Mouse (Mus musculus) gastrocnemius, adult 2 months (tissue): ENCODE measurements around the gene Vti1a. TPM values are rescaled to one million over a fixed set of nuclear protein-coding genes. Genes with fewer than 3 reads are reported as not detected.

Experiments used
- DNase-seq: peaks from one replicate; pipeline ENCODE4 v3.0.0; 2022
- H3K27ac ChIP-seq: fragments of 200-600 bp; 2 replicates; pipeline ENCODE4 v1.8.1; 2022; ENCODE audit warnings: mild to moderate bottlenecking
- H3K4me3 ChIP-seq: fragments of 200-600 bp; 2 replicates; pipeline ENCODE4 v1.8.1; 2022; ENCODE audit warnings: mild to moderate bottlenecking, moderate library complexity
- CTCF ChIP-seq: fragments of 200-600 bp; IDR thresholded peaks from 2 replicates; pipeline ENCODE4 v1.8.1; 2022; ENCODE audit warnings: antibody characterized with exemption, mild to moderate bottlenecking, moderate library complexity
- intact Hi-C: fragments of 180-260 bp; cut with DNase I; formaldehyde crosslinking; loops from one replicate; pipeline ENCODE4 v1.15.1; 2025
- total RNA-seq, 2 experiments: library from RNA; stranded (reverse); gene quantifications; 2 replicates each; pipeline ENCODE4 v1.2.3; 2021

Gene Vti1a
- total RNA-seq, 2 experiments from 2014 or later = 18.9 to 20.3 TPM

DNA sequence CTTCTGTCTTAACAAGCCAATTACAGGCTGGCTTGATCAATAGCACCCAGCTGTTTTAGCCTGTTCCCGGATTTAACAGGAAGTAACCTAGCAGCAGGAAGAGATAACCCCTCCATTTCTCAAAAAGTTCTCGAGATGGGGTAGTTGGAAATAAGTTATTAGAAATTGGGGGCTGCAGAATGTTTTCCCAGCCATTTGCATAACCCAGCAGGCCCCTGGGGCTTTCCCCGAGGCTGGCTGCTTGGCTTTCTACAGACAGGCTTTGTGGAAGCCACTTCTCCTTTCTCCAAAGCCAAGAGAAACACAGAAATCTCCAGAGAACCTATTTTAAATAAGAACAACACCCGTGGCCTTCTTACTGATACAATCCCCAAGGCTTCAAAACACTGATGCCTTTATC is 22.9 kb upstream of the Vti1a start:
- intact Hi-C loops = no loop called here
- Histone ChIP-seq H3K27ac (no peak overlapping the region), H3K4me3 (no peak overlapping the region)
- no peak for TF ChIP-seq CTCF
- DNase-seq = no peak

GRCm38 (mm10) chr19:55295075-55295474 is 21.0 kb upstream of the Vti1a start:
- TF ChIP-seq CTCF = no peak
- Histone ChIP-seq H3K4me3 (no peak overlapping the region), H3K27ac (no peak overlapping the region)
- intact Hi-C loops = no loop called here
- no peak for DNase-seq

GRCm38 (mm10) chr19:55295556-55295955 is 20.5 kb upstream of the Vti1a start:
- intact Hi-C loops = no loop called here
- DNase-seq = no peak
- Histone ChIP-seq H3K4me3 (no peak overlapping the region), H3K27ac (no peak overlapping the region)
- no peak for TF ChIP-seq CTCF

DNA sequence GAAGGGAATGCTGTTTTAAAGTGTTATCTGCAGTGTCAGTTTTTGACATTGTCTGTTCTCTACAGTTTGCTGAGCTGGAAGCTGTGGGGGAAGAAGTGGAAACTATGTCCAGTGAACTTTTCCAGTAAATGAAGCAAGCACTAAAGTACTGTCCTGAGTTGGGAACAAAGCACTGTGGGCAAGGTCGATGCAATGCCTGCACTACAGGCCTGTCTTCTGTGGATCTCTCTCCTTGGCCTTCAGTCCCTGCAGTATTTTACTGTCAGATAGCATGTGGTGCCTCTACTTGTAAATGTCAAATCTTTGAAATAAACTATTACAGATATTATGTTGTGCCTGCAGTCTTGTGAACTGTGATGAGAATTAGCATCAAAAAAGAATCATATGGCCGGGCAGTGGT is 19.8 kb upstream of the Vti1a start:
- intact Hi-C loops = no loop called here
- H3K4me3 ChIP-seq = no peak overlapping the region
- no peak for TF ChIP-seq CTCF
- no peak overlapping the region for H3K27ac ChIP-seq
- DNase-seq = no peak

GRCm38 (mm10) chr19:55297489-55297888 is 18.6 kb upstream of the Vti1a start:
- TF ChIP-seq CTCF = no peak
- DNase-seq = no peak
- Histone ChIP-seq H3K4me3 (no peak overlapping the region), H3K27ac (no peak overlapping the region)
- intact Hi-C loops = no loop called here

DNA sequence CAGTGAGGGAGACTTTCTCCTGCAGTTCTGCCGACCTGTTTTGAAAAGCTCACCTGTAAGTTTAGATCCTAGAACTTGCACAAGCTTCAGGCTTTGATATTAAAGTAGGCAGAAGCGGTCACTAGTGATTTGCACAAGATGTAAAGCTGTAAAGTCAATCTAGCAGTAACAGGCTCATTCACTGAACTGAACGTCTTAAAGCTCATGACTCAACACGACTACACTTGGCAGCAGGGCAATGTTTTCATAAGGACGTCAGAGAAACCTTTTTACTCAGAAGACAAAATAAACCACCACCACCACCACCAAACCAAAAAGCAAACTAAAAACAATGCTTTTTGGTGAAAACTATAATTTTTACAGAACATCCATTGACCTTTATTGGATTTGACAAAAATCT is 18.1 kb upstream of the Vti1a start:
- no peak for TF ChIP-seq CTCF
- DNase-seq = no peak
- intact Hi-C loops = no loop called here
- Histone ChIP-seq H3K4me3 (no peak overlapping the region), H3K27ac (no peak overlapping the region)

DNA sequence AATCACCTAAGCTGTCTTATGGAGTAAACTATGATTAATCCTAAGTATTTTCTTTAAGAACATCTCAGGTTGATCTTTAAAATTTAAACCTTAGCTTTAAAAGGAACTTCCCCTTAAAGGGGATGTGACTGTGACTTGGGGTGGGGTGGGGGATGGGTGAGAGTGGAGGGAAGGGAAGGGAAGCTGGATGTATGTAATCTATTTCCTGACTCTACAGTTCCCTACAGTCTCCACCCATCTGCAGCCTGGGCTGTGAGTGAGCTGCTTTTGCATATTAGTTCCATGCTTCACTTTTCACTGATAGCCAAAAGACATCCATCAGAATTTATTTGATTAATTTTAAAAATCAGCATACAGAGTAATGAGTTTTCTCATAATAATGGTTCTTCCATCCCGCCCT is 16.7 kb upstream of the Vti1a start:
- Histone ChIP-seq H3K4me3 (no peak overlapping the region), H3K27ac (no peak overlapping the region)
- DNase-seq = no peak
- TF ChIP-seq CTCF = no peak
- intact Hi-C loops = no loop called here

DNA sequence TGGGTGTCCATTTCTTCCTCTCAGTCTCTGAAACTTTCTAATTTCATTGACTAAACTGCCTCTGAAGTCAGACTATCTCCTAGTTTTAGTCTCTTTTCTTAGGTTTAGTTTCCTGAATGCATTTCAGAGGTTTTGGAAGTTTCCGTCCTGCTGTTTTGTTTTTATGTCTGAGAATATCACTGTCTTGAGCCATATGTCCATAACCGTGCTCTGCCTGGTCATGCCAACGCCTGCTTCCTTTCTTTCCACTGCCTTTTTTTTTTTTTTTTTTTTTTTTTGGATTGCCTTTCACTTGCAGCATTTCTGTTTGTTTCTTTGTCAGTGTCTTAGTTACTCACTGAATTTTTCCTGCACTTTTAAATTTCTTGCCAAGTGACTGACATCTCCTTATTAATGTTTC is 15.6 kb upstream of the Vti1a start:
- no peak for DNase-seq
- intact Hi-C loops = loop anchor here (10.0 kb wide), 1 partner anchor 206 kb away; no protein-coding TSS in a partner anchor

DNA sequence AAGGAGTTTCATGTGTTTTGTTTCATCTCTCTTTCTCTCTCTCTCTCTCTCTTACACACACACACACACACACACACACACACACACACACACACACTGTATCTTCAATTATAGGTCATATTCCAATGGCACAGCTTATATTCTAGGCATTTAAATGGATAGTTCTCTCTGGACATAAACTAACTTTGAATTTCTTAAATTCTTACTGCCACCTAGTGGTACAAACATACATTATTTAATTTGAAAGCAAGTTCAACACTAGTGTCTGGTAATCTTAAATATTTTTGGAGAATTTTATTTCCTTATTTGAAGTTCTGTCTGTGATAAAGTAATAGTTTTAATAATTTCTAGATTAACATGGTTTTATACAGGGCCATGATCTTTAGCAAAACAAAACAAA is 11.1 kb upstream of the Vti1a start:
- DNase-seq = no peak
- intact Hi-C loops = loop anchor here (2.0 to 10.0 kb wide), 2 partner anchors 86 to 210 kb away; no protein-coding TSS in a partner anchor
- H3K27ac ChIP-seq = no peak overlapping the region
- no peak overlapping the region for H3K4me3 ChIP-seq
- TF ChIP-seq CTCF = peak; percentile 63

More for the DNA sequence above, 15.6 kb upstream of the Vti1a start:
- Histone ChIP-seq H3K27ac (no peak overlapping the region), H3K4me3 (no peak overlapping the region)
- no peak for TF ChIP-seq CTCF

DNA sequence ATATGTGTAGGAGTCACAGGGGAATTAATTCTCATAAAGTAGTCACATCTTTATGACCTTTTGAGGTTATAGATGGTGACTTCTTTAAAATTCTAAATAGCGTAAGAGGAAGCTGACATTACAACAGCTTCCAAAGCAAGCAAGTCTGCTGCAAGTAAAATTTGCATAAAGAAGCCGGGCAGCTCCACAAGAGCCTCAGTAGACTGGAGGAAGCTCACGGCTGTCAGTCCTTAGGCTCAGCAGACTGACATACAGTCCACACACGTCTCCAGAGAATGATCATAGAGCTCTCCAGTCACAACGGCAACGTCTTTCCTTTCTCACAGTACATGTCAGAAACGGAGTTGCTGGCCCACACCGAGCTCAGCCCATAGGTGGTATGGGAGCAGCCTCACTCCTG is 4.2 kb upstream of the Vti1a start:
- Histone ChIP-seq H3K4me3 (no peak overlapping the region), H3K27ac (no peak overlapping the region)
- TF ChIP-seq CTCF = no peak
- no peak for DNase-seq
- intact Hi-C loops = loop anchor here (10.0 kb wide), 1 partner anchor 237 kb away; no protein-coding TSS in a partner anchor

- no peak for TF ChIP-seq CTCF
- no peak for DNase-seq
- Histone ChIP-seq H3K27ac (no peak overlapping the region), H3K4me3 (no peak overlapping the region)
- intact Hi-C loops = loop anchor here (10.0 kb wide), 1 partner anchor 239 kb away; no protein-coding TSS in a partner anchor
Observed at GRCm38 (mm10) chr19:55313649-55314048, 2.4 kb upstream of the Vti1a start.

- TF ChIP-seq CTCF = no peak
- DNase-seq = peak; percentile 92
- H3K27ac ChIP-seq = peak within 1 kb of the TSS; percentile 94
- H3K4me3 ChIP-seq = peak within 1 kb of the TSS; percentile 94
- intact Hi-C loops = loop anchor here (10.0 kb wide), 1 partner anchor 241 kb away; no protein-coding TSS in a partner anchor
Observed at GRCm38 (mm10) chr19:55315452-55316108, 515 bp upstream of the Vti1a start, which contains the start of gene Zdhhc6. Zdhhc6 (minus strand) TSS chr19:55316032.

DNA sequence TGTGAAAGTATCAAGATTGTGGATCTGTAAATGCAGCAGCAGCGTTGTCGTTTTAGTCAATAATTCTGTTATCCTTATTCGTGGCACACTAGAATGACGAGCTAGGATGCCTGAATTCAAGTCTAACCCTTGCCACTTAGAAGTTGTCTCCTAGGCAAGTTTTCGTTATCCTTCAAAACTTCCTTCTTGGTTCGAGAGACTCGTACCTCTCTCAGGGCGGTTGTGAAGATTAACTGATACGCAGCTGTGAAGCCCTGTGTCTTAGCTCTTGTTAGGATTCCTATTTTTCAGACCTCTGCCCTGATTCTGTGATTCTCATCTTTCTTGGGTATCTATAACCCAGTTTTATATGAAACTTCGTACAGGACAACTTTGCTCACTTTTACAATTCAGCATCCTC is 806 bp downstream of the Vti1a start:
- TF ChIP-seq CTCF = no peak
- Histone ChIP-seq H3K4me3 (peak overlapping the region; percentile 94), H3K27ac (peak overlapping the region; percentile 94)
- no peak for DNase-seq
- intact Hi-C loops = loop anchor here (10.0 kb wide), 1 partner anchor 242 kb away; no protein-coding TSS in a partner anchor

DNA sequence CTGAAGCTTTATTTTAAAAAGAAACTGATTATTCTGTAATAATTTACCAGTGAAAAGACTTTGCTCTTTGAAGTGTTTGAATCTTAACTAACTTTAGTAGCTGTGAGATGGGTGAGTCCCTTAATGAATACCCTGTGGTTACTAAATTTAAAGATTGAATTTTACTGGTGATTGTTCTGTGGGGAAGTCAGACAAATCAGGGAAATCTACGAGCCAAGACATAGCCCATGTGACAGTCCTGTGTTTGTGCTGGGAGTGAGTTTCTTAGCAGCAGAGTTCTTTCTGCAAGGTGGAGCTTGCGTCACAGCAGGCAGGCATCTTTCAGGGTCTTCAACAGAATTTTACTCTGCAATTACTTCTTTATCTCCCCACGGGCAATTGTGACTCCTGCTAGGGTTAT is 2.9 kb downstream of the Vti1a start:
- DNase-seq = no peak
- no peak for TF ChIP-seq CTCF
- Histone ChIP-seq H3K27ac (no peak overlapping the region), H3K4me3 (no peak overlapping the region)
- intact Hi-C loops = loop anchor here (10.0 kb wide), 1 partner anchor 244 kb away; no protein-coding TSS in a partner anchor
